Mouse (Mus musculus): ENCODE data around the gene Ptprb. TPM values are rescaled to one million over a fixed set of nuclear protein-coding genes. Genes with fewer than 3 reads are reported as not detected.

Ptprb gene
- polyA plus RNA-seq, 1 experiment from 2014 or later, result 2.9 TPM

- Histone ChIP-seq H3K27ac (ENCODE audit: low read depth, low read length) (no peak overlapping the region), H3K4me2 (ENCODE audit: low read depth, low read length, severe bottlenecking) (no peak overlapping the region), H3K27me3 (ENCODE audit: control insufficient read depth, insufficient read depth, low read length) (no peaks in the 10 kb centered on the region), H3K9ac (ENCODE audit: low read length) (no peak overlapping the region), H3K4me3 (ENCODE audit: low read depth, low read length) (no peak overlapping the region), H3K36me3 (ENCODE audit: control insufficient read depth, insufficient read depth, low read length) (no peaks in the 10 kb centered on the region), H3K4me1 (replicated peaks; ENCODE audit: control insufficient read depth, insufficient read depth, low read length) (peaks cover 2% of the 10 kb centered on the region; the same call in 1 of the 2 replicates), H3K9me3 (ENCODE audit: control insufficient read depth, low read length) (no peaks in the 10 kb centered on the region)
- ATAC-seq (replicated peaks; ENCODE audit: low FRiP score) (no peak), DNase-seq (ENCODE audit: low spot score) (no peak)
- 92% methylated on average over 7 of the region's 7 CpGs for WGBS
These were observed 58.8 kb downstream of the Ptprb start for GRCm38 (mm10) chr10:116334120-116334519.

GRCm38 (mm10) chr10:116335328-116335727 is 60.0 kb downstream of the Ptprb start:
- WGBS, result 93% methylated on average over 7 of the region's 7 CpGs
- Histone ChIP-seq H3K9ac (ENCODE audit: low read length) (no peak overlapping the region), H3K9me3 (ENCODE audit: control insufficient read depth, low read length) (no peaks in the 10 kb centered on the region), H3K4me3 (ENCODE audit: low read depth, low read length) (no peak overlapping the region), H3K36me3 (ENCODE audit: control insufficient read depth, insufficient read depth, low read length) (no peaks in the 10 kb centered on the region), H3K4me1 (replicated peaks; ENCODE audit: control insufficient read depth, insufficient read depth, low read length) (peaks cover 2% of the 10 kb centered on the region; the same call in 1 of the 2 replicates), H3K27me3 (ENCODE audit: control insufficient read depth, insufficient read depth, low read length) (no peaks in the 10 kb centered on the region), H3K4me2 (ENCODE audit: low read depth, low read length, severe bottlenecking) (no peak overlapping the region), H3K27ac (ENCODE audit: low read depth, low read length) (no peak overlapping the region)
- ATAC-seq (replicated peaks; ENCODE audit: low FRiP score), result no peak
- no peak for DNase-seq (ENCODE audit: low spot score)

- Histone ChIP-seq H3K9ac (ENCODE audit: low read length) (no peak overlapping the region), H3K27me3 (ENCODE audit: control insufficient read depth, insufficient read depth, low read length) (no peaks in the 10 kb centered on the region), H3K4me1 (replicated peaks; ENCODE audit: control insufficient read depth, insufficient read depth, low read length) (no peaks in the 10 kb centered on the region), H3K4me2 (ENCODE audit: low read depth, low read length, severe bottlenecking) (no peak overlapping the region), H3K4me3 (ENCODE audit: low read depth, low read length) (no peak overlapping the region), H3K9me3 (ENCODE audit: control insufficient read depth, low read length) (no peaks in the 10 kb centered on the region), H3K36me3 (ENCODE audit: control insufficient read depth, insufficient read depth, low read length) (no peaks in the 10 kb centered on the region), H3K27ac (ENCODE audit: low read depth, low read length) (no peak overlapping the region)
- 92% methylated on average over 12 of the region's 12 CpGs for whole genome bisulfite sequencing
- DNase-seq (ENCODE audit: low spot score) (no peak), ATAC-seq (replicated peaks; ENCODE audit: low FRiP score) (no peak)
These were observed 65.9 kb downstream of the Ptprb start for GRCm38 (mm10) chr10:116341194-116341593.

- 90% methylated on average over 15 of the region's 15 CpGs for WGBS
These were observed 71.4 kb downstream of the Ptprb start for GRCm38 (mm10) chr10:116346618-116347184.

GRCm38 (mm10) chr10:116349004-116349403 is 73.7 kb downstream of the Ptprb start:
- H3K27ac ChIP-seq (ENCODE audit: low read depth, low read length), result no peak overlapping the region

More at GRCm38 (mm10) chr10:116346618-116347184, 71.4 kb downstream of the Ptprb start:
- DNase-seq (ENCODE audit: low spot score), result no peak
- no peak overlapping the region for H3K4me3 ChIP-seq (ENCODE audit: low read depth, low read length)
- no peaks in the 10 kb centered on the region for H3K36me3 ChIP-seq (ENCODE audit: control insufficient read depth, insufficient read depth, low read length)
- ATAC-seq (replicated peaks; ENCODE audit: low FRiP score), result no peak
- H3K4me1 ChIP-seq (replicated peaks; ENCODE audit: control insufficient read depth, insufficient read depth, low read length), result no peaks in the 10 kb centered on the region
- H3K27me3 ChIP-seq (ENCODE audit: control insufficient read depth, insufficient read depth, low read length), result no peaks in the 10 kb centered on the region
- no peak overlapping the region for H3K4me2 ChIP-seq (ENCODE audit: low read depth, low read length, severe bottlenecking)
- H3K9ac ChIP-seq (ENCODE audit: low read length), result no peak overlapping the region
- no peaks in the 10 kb centered on the region for H3K9me3 ChIP-seq (ENCODE audit: control insufficient read depth, low read length)
- no peak overlapping the region for H3K27ac ChIP-seq (ENCODE audit: low read depth, low read length)

GRCm38 (mm10) chr10:116350532-116350931 is 75.2 kb downstream of the Ptprb start:
- Histone ChIP-seq H3K4me1 (replicated peaks; ENCODE audit: control insufficient read depth, insufficient read depth, low read length) (no peaks in the 10 kb centered on the region), H3K4me3 (ENCODE audit: low read depth, low read length) (no peak overlapping the region), H3K27me3 (ENCODE audit: control insufficient read depth, insufficient read depth, low read length) (no peaks in the 10 kb centered on the region), H3K9ac (ENCODE audit: low read length) (no peak overlapping the region), H3K4me2 (ENCODE audit: low read depth, low read length, severe bottlenecking) (no peak overlapping the region), H3K27ac (ENCODE audit: low read depth, low read length) (no peak overlapping the region), H3K9me3 (ENCODE audit: control insufficient read depth, low read length) (no peaks in the 10 kb centered on the region), H3K36me3 (ENCODE audit: control insufficient read depth, insufficient read depth, low read length) (no peaks in the 10 kb centered on the region)
- DNase-seq (ENCODE audit: low spot score) (no peak), ATAC-seq (replicated peaks; ENCODE audit: low FRiP score) (no peak)
- WGBS, result 40% methylated on average over 13 of the region's 13 CpGs

More at GRCm38 (mm10) chr10:116349004-116349403, 73.7 kb downstream of the Ptprb start:
- ATAC-seq (replicated peaks; ENCODE audit: low FRiP score), result no peak
- H3K27me3 ChIP-seq (ENCODE audit: control insufficient read depth, insufficient read depth, low read length), result no peaks in the 10 kb centered on the region
- no peaks in the 10 kb centered on the region for H3K4me1 ChIP-seq (replicated peaks; ENCODE audit: control insufficient read depth, insufficient read depth, low read length)
- H3K36me3 ChIP-seq (ENCODE audit: control insufficient read depth, insufficient read depth, low read length), result no peaks in the 10 kb centered on the region
- no peak overlapping the region for H3K4me2 ChIP-seq (ENCODE audit: low read depth, low read length, severe bottlenecking)
- H3K9me3 ChIP-seq (ENCODE audit: control insufficient read depth, low read length), result no peaks in the 10 kb centered on the region
- DNase-seq (ENCODE audit: low spot score), result no peak
- no peak overlapping the region for H3K4me3 ChIP-seq (ENCODE audit: low read depth, low read length)
- H3K9ac ChIP-seq (ENCODE audit: low read length), result no peak overlapping the region
- 92% methylated on average over 6 of the region's 6 CpGs for WGBS

GRCm38 (mm10) chr10:116354372-116354771 is 79.0 kb downstream of the Ptprb start:
- Histone ChIP-seq H3K36me3 (ENCODE audit: control insufficient read depth, insufficient read depth, low read length) (no peaks in the 10 kb centered on the region), H3K27ac (ENCODE audit: low read depth, low read length) (no peak overlapping the region), H3K4me1 (replicated peaks; ENCODE audit: control insufficient read depth, insufficient read depth, low read length) (no peaks in the 10 kb centered on the region), H3K9ac (ENCODE audit: low read length) (no peak overlapping the region), H3K4me2 (ENCODE audit: low read depth, low read length, severe bottlenecking) (no peak overlapping the region), H3K4me3 (ENCODE audit: low read depth, low read length) (no peak overlapping the region), H3K9me3 (ENCODE audit: control insufficient read depth, low read length) (no peaks in the 10 kb centered on the region), H3K27me3 (ENCODE audit: control insufficient read depth, insufficient read depth, low read length) (no peaks in the 10 kb centered on the region)
- DNase-seq (ENCODE audit: low spot score), result no peak
- 64% methylated on average over 5 of the region's 5 CpGs for WGBS
- ATAC-seq (replicated peaks; ENCODE audit: low FRiP score), result no peak

GRCm38 (mm10) chr10:116362181-116362580 is 86.9 kb downstream of the Ptprb start:
- Histone ChIP-seq H3K4me3 (ENCODE audit: low read depth, low read length) (no peak overlapping the region), H3K27ac (ENCODE audit: low read depth, low read length) (no peak overlapping the region), H3K27me3 (ENCODE audit: control insufficient read depth, insufficient read depth, low read length) (no peaks in the 10 kb centered on the region), H3K36me3 (ENCODE audit: control insufficient read depth, insufficient read depth, low read length) (no peaks in the 10 kb centered on the region), H3K9ac (ENCODE audit: low read length) (no peak overlapping the region), H3K9me3 (ENCODE audit: control insufficient read depth, low read length) (no peaks in the 10 kb centered on the region), H3K4me2 (ENCODE audit: low read depth, low read length, severe bottlenecking) (no peak overlapping the region), H3K4me1 (replicated peaks; ENCODE audit: control insufficient read depth, insufficient read depth, low read length) (no peaks in the 10 kb centered on the region)
- no peak for ATAC-seq (replicated peaks; ENCODE audit: low FRiP score)
- DNase-seq (ENCODE audit: low spot score), result no peak
- 79% methylated on average over 6 of the region's 6 CpGs for WGBS

- Histone ChIP-seq H3K27me3 (ENCODE audit: control insufficient read depth, insufficient read depth, low read length) (no peaks in the 10 kb centered on the region), H3K4me2 (ENCODE audit: low read depth, low read length, severe bottlenecking) (no peak overlapping the region), H3K9ac (ENCODE audit: low read length) (no peak overlapping the region), H3K27ac (ENCODE audit: low read depth, low read length) (no peak overlapping the region), H3K36me3 (ENCODE audit: control insufficient read depth, insufficient read depth, low read length) (no peaks in the 10 kb centered on the region), H3K4me1 (replicated peaks; ENCODE audit: control insufficient read depth, insufficient read depth, low read length) (no peaks in the 10 kb centered on the region), H3K4me3 (ENCODE audit: low read depth, low read length) (no peak overlapping the region), H3K9me3 (ENCODE audit: control insufficient read depth, low read length) (no peaks in the 10 kb centered on the region)
- DNase-seq (ENCODE audit: low spot score), result no peak
- 88% methylated on average over 8 of the region's 8 CpGs for WGBS
- ATAC-seq (replicated peaks; ENCODE audit: low FRiP score), result no peak
These were observed 87.3 kb downstream of the Ptprb start for GRCm38 (mm10) chr10:116362645-116363044.
